Mouse (Mus musculus) midbrain, embryonic 11.5 days (tissue): ENCODE results near the gene E2f7. TPM values are rescaled to one million over a fixed set of nuclear protein-coding genes. Genes with fewer than 3 reads are reported as not detected.
A peak's percentile ranks its signal among the peaks of the same experiment; 100 is the strongest.
"Not testable (repeated sequence)": the region's sequence is repeated elsewhere in the genome, so short reads cannot be mapped to it uniquely, and the experiment has no call there.

Source experiments
- ATAC-seq: fragments of 200-750 bp; cut with Nextera tagmentation; 2 replicates; pipeline ENCODE4 v1.8.0; 2017; ENCODE audit warnings: moderate TSS enrichment, moderate library complexity; ENCODE audit not compliant: low FRiP score
- DNase-seq: peaks from one replicate; pipeline ENCODE4 v3.0.0; 2015; ENCODE audit warnings: low spot score; ENCODE audit errors: missing footprints
- H3K27ac ChIP-seq: fragments of 300-500 bp; sonication (generic); 2 replicates; pipeline ENCODE4 v1.5.1; 2014; ENCODE audit warnings: low read depth, low read length
- H3K27me3 ChIP-seq: fragments of 300-500 bp; sonication (generic); 2 replicates; pipeline ENCODE4 v1.6.1; 2014; ENCODE audit warnings: mild to moderate bottlenecking, low read length, moderate library complexity, mixed read lengths; ENCODE audit not compliant: control insufficient read depth, insufficient read depth
- H3K36me3 ChIP-seq: fragments of 300-500 bp; sonication (generic); 2 replicates; pipeline ENCODE4 v1.6.1; 2014; ENCODE audit warnings: mild to moderate bottlenecking, low read length, moderate library complexity, mixed read lengths; ENCODE audit not compliant: control insufficient read depth, insufficient read depth
- H3K4me1 ChIP-seq: fragments of 300-500 bp; sonication (generic); 2 replicates; pipeline ENCODE4 v1.6.1; 2014; ENCODE audit warnings: low read length; ENCODE audit not compliant: control insufficient read depth, insufficient read depth
- H3K4me2 ChIP-seq: fragments of 300-500 bp; sonication (generic); 2 replicates; pipeline ENCODE4 v1.6.1; 2014; ENCODE audit warnings: mild to moderate bottlenecking, moderate library complexity
- H3K4me3 ChIP-seq: fragments of 300-500 bp; sonication (generic); 2 replicates; pipeline ENCODE4 v1.5.1; 2014; ENCODE audit warnings: low read depth, low read length
- H3K9ac ChIP-seq: fragments of 300-500 bp; sonication (generic); 2 replicates; pipeline ENCODE4 v1.6.1; 2014; ENCODE audit warnings: low read length
- H3K9me3 ChIP-seq: fragments of 300-500 bp; sonication (generic); 2 replicates; pipeline ENCODE4 v1.6.1; 2016; ENCODE audit warnings: low read length; ENCODE audit not compliant: control insufficient read depth
- WGBS: fragments of 180-500 bp; shearing (Covaris S2); extraction: QIAGEN DNeasy Blood & Tissue Kit; methylation state at CpG from one replicate; pipeline ENCODE4 v1.1.7; 2014; 5-methylcytosine and 5-hydroxymethylcytosine counted together
- polyA plus RNA-seq: library from polyadenylated mRNA; unstranded; fragments of >200 nt; fragmentation: Nextera tagmentation; extraction: Ambion mirVana; gene quantifications from 2 replicates; pipeline ENCODE4 v1.2.1, GENCODE M21; 2014

The E2f7 gene
- polyA plus RNA-seq, 1 experiment from 2014 or later = 35.9 TPM

GRCm38 (mm10) chr10:110744120-110744519, 1.1 kb upstream of the E2f7 start:
- DNase-seq (peak; percentile 85), ATAC-seq (no peak)
- H3K27ac ChIP-seq = no peak overlapping the region
- H3K4me1 ChIP-seq = peaks cover 10% of the 10 kb centered on the region
- no peaks in the 10 kb centered on the region for H3K9me3 ChIP-seq
- no peaks in the 10 kb centered on the region for H3K27me3 ChIP-seq
- 66% methylated on average over 12 of the region's 12 CpGs for WGBS
- H3K36me3 ChIP-seq = peaks cover 2% of the 10 kb centered on the region; the same call in 1 of the 2 replicates
- H3K4me2 ChIP-seq = no peak overlapping the region; the same call in 1 of the 2 replicates
- no peak overlapping the region; the same call in 1 of the 2 replicates for H3K9ac ChIP-seq
- no peak overlapping the region for H3K4me3 ChIP-seq

GRCm38 (mm10) chr10:110745640-110746032, 397 bp downstream of the E2f7 start:
- DNase-seq (no peak), ATAC-seq (no peak)
- 1% methylated on average over 23 of the region's 23 CpGs for WGBS
- Histone ChIP-seq H3K4me2 (peak overlapping the region; percentile 47), H3K36me3 (peaks cover 12% of the 10 kb centered on the region), H3K9ac (peak overlapping the region; percentile 71), H3K9me3 (no peaks in the 10 kb centered on the region), H3K27me3 (no peaks in the 10 kb centered on the region), H3K27ac (peak overlapping the region; percentile 40; the same call in 1 of the 2 replicates), H3K4me1 (peaks cover 10% of the 10 kb centered on the region), H3K4me3 (peak overlapping the region; percentile 50)

GRCm38 (mm10) chr10:110749081-110749480, 3.8 kb downstream of the E2f7 start:
- Histone ChIP-seq H3K9ac (no peak overlapping the region), H3K4me2 (no peak overlapping the region), H3K4me1 (peaks cover 10% of the 10 kb centered on the region), H3K4me3 (no peak overlapping the region), H3K27ac (no peak overlapping the region), H3K27me3 (no peaks in the 10 kb centered on the region), H3K9me3 (no peaks in the 10 kb centered on the region), H3K36me3 (peaks cover 19% of the 10 kb centered on the region)
- no peak for ATAC-seq
- DNase-seq = peak; percentile 53
- WGBS = 91% methylated on average over 9 of the region's 9 CpGs

GRCm38 (mm10) chr10:110749510-110750305, 4.5 kb downstream of the E2f7 start:
- Histone ChIP-seq H3K27me3 (no peaks in the 10 kb centered on the region), H3K4me3 (no peak overlapping the region), H3K9ac (no peak overlapping the region), H3K4me2 (no peak overlapping the region), H3K27ac (no peak overlapping the region), H3K9me3 (no peaks in the 10 kb centered on the region), H3K4me1 (peaks cover 10% of the 10 kb centered on the region), H3K36me3 (peaks cover 25% of the 10 kb centered on the region)
- DNase-seq (peak; percentile 53), ATAC-seq (no peak)
- 96% methylated on average over 9 of the region's 9 CpGs for WGBS

- Histone ChIP-seq H3K4me2 (no peak overlapping the region), H3K27ac (no peak overlapping the region), H3K9ac (no peak overlapping the region), H3K4me3 (no peak overlapping the region), H3K4me1 (no peaks in the 10 kb centered on the region), H3K36me3 (peaks cover 42% of the 10 kb centered on the region), H3K9me3 (no peaks in the 10 kb centered on the region), H3K27me3 (no peaks in the 10 kb centered on the region)
- no peak for ATAC-seq
- DNase-seq = peak; percentile 61
- whole genome bisulfite sequencing = 96% methylated on average over 3 of the region's 3 CpGs
Measured at GRCm38 (mm10) chr10:110752849-110753248, 7.6 kb downstream of the E2f7 start.

GRCm38 (mm10) chr10:110755556-110755955, 10.3 kb downstream of the E2f7 start:
- H3K4me3 ChIP-seq = no peak overlapping the region
- no peak for ATAC-seq
- H3K4me2 ChIP-seq = no peak overlapping the region
- no peaks in the 10 kb centered on the region for H3K27me3 ChIP-seq
- no peak overlapping the region for H3K9ac ChIP-seq
- WGBS = 95% methylated on average over 10 of the region's 10 CpGs
- H3K36me3 ChIP-seq = peaks cover 38% of the 10 kb centered on the region
- H3K9me3 ChIP-seq = no peaks in the 10 kb centered on the region
- no peak overlapping the region for H3K27ac ChIP-seq
- H3K4me1 ChIP-seq = no peaks in the 10 kb centered on the region
- peak; percentile 21 for DNase-seq

GRCm38 (mm10) chr10:110756271-110756793, 11.1 kb downstream of the E2f7 start:
- ATAC-seq = no peak
- no peaks in the 10 kb centered on the region for H3K9me3 ChIP-seq

GRCm38 (mm10) chr10:110760552-110760951, 15.3 kb downstream of the E2f7 start:
- H3K27me3 ChIP-seq, H3K9ac ChIP-seq, H3K9me3 ChIP-seq, DNase-seq, H3K4me1 ChIP-seq, H3K4me3 ChIP-seq, H3K27ac ChIP-seq, H3K4me2 ChIP-seq: not testable (repeated sequence)
- peaks cover 40% of the 10 kb centered on the region for H3K36me3 ChIP-seq
- 66% methylated on average over 7 of the region's 12 CpGs for WGBS
- peak; percentile 72; the same call in 1 of the 2 replicates for ATAC-seq

More at GRCm38 (mm10) chr10:110756271-110756793, 11.1 kb downstream of the E2f7 start:
- no peak overlapping the region for H3K9ac ChIP-seq
- H3K36me3 ChIP-seq = peaks cover 33% of the 10 kb centered on the region
- no peak overlapping the region for H3K4me2 ChIP-seq
- WGBS = 90% methylated on average over 7 of the region's 7 CpGs
- H3K27me3 ChIP-seq = no peaks in the 10 kb centered on the region
- no peak overlapping the region for H3K4me3 ChIP-seq
- H3K27ac ChIP-seq = no peak overlapping the region
- H3K4me1 ChIP-seq = no peaks in the 10 kb centered on the region
- DNase-seq = peak; percentile 80

- no peak overlapping the region for H3K27ac ChIP-seq
Measured at GRCm38 (mm10) chr10:110762134-110762884, 17.1 kb downstream of the E2f7 start.

More at GRCm38 (mm10) chr10:110762134-110762884, 17.1 kb downstream of the E2f7 start:
- Histone ChIP-seq H3K9ac (no peak overlapping the region), H3K4me2 (no peak overlapping the region), H3K36me3 (peaks cover 42% of the 10 kb centered on the region), H3K9me3 (no peaks in the 10 kb centered on the region), H3K4me3 (no peak overlapping the region), H3K4me1 (no peaks in the 10 kb centered on the region), H3K27me3 (no peaks in the 10 kb centered on the region)
- 71% methylated on average over 16 of the region's 16 CpGs for WGBS
- ATAC-seq (peak; percentile 51), DNase-seq (peak; percentile 82)
